Comparison of ENCODE assay signal across 9 mouse cellular contexts in genomic region chr1:189689050-189689833, GRCm38 (mm10). TPM values are rescaled to one million over a fixed set of nuclear protein-coding genes. Genes with fewer than 3 reads are reported as not detected.
DNase-seq lines count a peak whose midpoint lies in the region; ATAC-seq lines count a peak whose summit lies in the region.
"Had no signal": no experiment of that assay in that cellular context is flagged by ENCODE, and none has a peak within 500 bp of the region (broad histone marks: within the 10 kb centered on the region; RNA-seq: fewer than 3 reads in every experiment).

No protein-coding gene starts in this region.

- H3K9me3 ChIP-seq in lung, embryonic 15.5 days = no peaks in the 10 kb centered on the region
- no peaks in the 10 kb centered on the region for H3K9me3 ChIP-seq in forebrain, embryonic 10.5 days
- H3K9me3 ChIP-seq in limb, embryonic 13.5 days = no peaks in the 10 kb centered on the region

- H3K4me1 ChIP-seq in lung, embryonic 15.5 days = peaks cover 34% of the 10 kb centered on the region
- peaks cover 47% of the 10 kb centered on the region for H3K4me1 ChIP-seq in forebrain, embryonic 10.5 days
- peaks cover 34% of the 10 kb centered on the region for H3K4me1 ChIP-seq in limb, embryonic 13.5 days

- 23% methylated on average over 4 of the region's 4 CpGs for WGBS in lung, embryonic 15.5 days
- 32% methylated on average over 4 of the region's 4 CpGs for WGBS in forebrain, embryonic 10.5 days
- WGBS in limb, embryonic 13.5 days = 33% methylated on average over 4 of the region's 4 CpGs

- H3K4me3 ChIP-seq in lung, embryonic 15.5 days = peak overlapping the region; percentile 88
- H3K4me3 ChIP-seq in forebrain, embryonic 10.5 days = peak overlapping the region; percentile 94
- peak overlapping the region; percentile 77 for H3K4me3 ChIP-seq in limb, embryonic 13.5 days

- peak overlapping the region; percentile 51 for H3K27ac ChIP-seq in lung, embryonic 15.5 days
- H3K27ac ChIP-seq in forebrain, embryonic 10.5 days = peak overlapping the region; percentile 97
- H3K27ac ChIP-seq in limb, embryonic 13.5 days = no peak overlapping the region; the same call in 1 of the 2 replicates

- H3K27me3 ChIP-seq in lung, embryonic 15.5 days = no peaks in the 10 kb centered on the region
- H3K27me3 ChIP-seq in forebrain, embryonic 10.5 days (ENCODE audit: poor library complexity, severe bottlenecking) = no peaks in the 10 kb centered on the region
- H3K27me3 ChIP-seq in limb, embryonic 13.5 days = no peaks in the 10 kb centered on the region
- H3K27me3 ChIP-seq in splenic B cell, adult 2 months (ENCODE audit: control insufficient read depth, insufficient read depth, low read length, poor library complexity, severe bottlenecking) = no peaks in the 10 kb centered on the region

- peak overlapping the region; percentile 31 for H3K9ac ChIP-seq in lung, embryonic 15.5 days
- H3K9ac ChIP-seq in limb, embryonic 13.5 days = peak overlapping the region; percentile 56

- H3K36me3 ChIP-seq in lung, embryonic 15.5 days = peaks cover 7% of the 10 kb centered on the region
- peaks cover 19% of the 10 kb centered on the region for H3K36me3 ChIP-seq in forebrain, embryonic 10.5 days (replicated peaks)
- H3K36me3 ChIP-seq in limb, embryonic 13.5 days = peaks cover 15% of the 10 kb centered on the region
- no peaks in the 10 kb centered on the region for H3K36me3 ChIP-seq in splenic B cell, adult 2 months (ENCODE audit: control insufficient read depth, insufficient read depth, low read length, poor library complexity, severe bottlenecking)

- no peak for ATAC-seq in lung, embryonic 15.5 days (ENCODE audit: borderline replicate concordance, extremely low read depth, low FRiP score, low TSS enrichment)
- ATAC-seq in limb, embryonic 13.5 days (ENCODE audit: low FRiP score, low read depth) = no peak

- peak overlapping the region; percentile 64 for H3K4me2 ChIP-seq in lung, embryonic 15.5 days
- H3K4me2 ChIP-seq in limb, embryonic 13.5 days (replicated peaks) = peak overlapping the region; percentile 94

- no peak for DNase-seq in lung, postnatal 25 days (ENCODE audit: low spot score)
- DNase-seq in forebrain, embryonic 10.5 days (ENCODE audit: extremely low spot score, low spot score) = no peak
- peak; percentile 31 for DNase-seq in splenic B cell, adult 2 months (ENCODE audit: low read depth, low spot score)
- no peak for DNase-seq in adrenal gland, adult (ENCODE audit: inconsistent age in 2 of 2, low spot score in 1 of 2)
- no peak for DNase-seq in urinary bladder, adult 2 months (ENCODE audit: low spot score)
- DNase-seq in ovary, postnatal 14 days (ENCODE audit: low spot score) = no peak
- DNase-seq: lung, adult 18-20 months had no signal

RNA-seq across cellular contexts. Expression of gene Cenpf, which starts 1.4 kb away (rescaled TPM):
- 96.7 and 101 TPM in 2 replicates for polyA plus RNA-seq in lung, embryonic 15.5 days (2015; fragmentation: Nextera tagmentation; extraction: Ambion mirVana)
- polyA plus RNA-seq in forebrain, embryonic 10.5 days (2016; fragmentation: Nextera tagmentation; extraction: Ambion mirVana) = 131 and 136 TPM in 2 replicates
- polyA plus RNA-seq in limb, embryonic 13.5 days (2015; fragmentation: Nextera tagmentation; extraction: Ambion mirVana) = 88.0 and 92.3 TPM in 2 replicates
- polyA plus RNA-seq in urinary bladder, adult 2 months (2012; rRNA removed) = 0.40 and 0.65 TPM in 2 replicates

RNA-seq across cellular contexts. Expression of gene Ptpn14, which starts 38.8 kb away (rescaled TPM):
- polyA plus RNA-seq in lung, embryonic 15.5 days (2015; fragmentation: Nextera tagmentation; extraction: Ambion mirVana) = 8.3 and 8.6 TPM in 2 replicates
- 4.9 and 5.6 TPM in 2 replicates for polyA plus RNA-seq in forebrain, embryonic 10.5 days (2016; fragmentation: Nextera tagmentation; extraction: Ambion mirVana)
- 10.7 and 11.1 TPM in 2 replicates for polyA plus RNA-seq in limb, embryonic 13.5 days (2015; fragmentation: Nextera tagmentation; extraction: Ambion mirVana)
- polyA plus RNA-seq in urinary bladder, adult 2 months (2012; rRNA removed) = 12.2 and 16.3 TPM in 2 replicates

Comparison
In these comparisons a context has a peak if more than half of its experiments do, and no peak if none do; other contexts are left out.
1. RNA of gene Cenpf, which starts 1.4 kb away (polyA plus RNA-seq): 131 to 136 TPM in forebrain, embryonic 10.5 days, 96.7 to 101 TPM in lung, embryonic 15.5 days and 88.0 to 92.3 TPM in limb, embryonic 13.5 days; 0.40 to 0.65 TPM in urinary bladder, adult 2 months; every median in the first group is over 10 times any median in the second.
2. Peak in every context shown above with its lines, with median percentiles within 50 percentile points of each other: H3K4me3 ChIP-seq.